Mouse (Mus musculus) G1E (cell line): ENCODE data around the gene Kiss1.

ENCODE experiments used
- CTCF ChIP-seq: IDR thresholded peaks from 2 replicates; pipeline ENCODE4 v1.5.1; 2012; ENCODE audit warnings: low read depth, low read length, inconsistent platforms, mixed read lengths
- TAL1 ChIP-seq: conservative IDR thresholded peaks from 2 replicates; pipeline ENCODE4 v1.6.1; 2012; ENCODE audit warnings: low read depth, low read length, inconsistent platforms, mixed read lengths

DNA sequence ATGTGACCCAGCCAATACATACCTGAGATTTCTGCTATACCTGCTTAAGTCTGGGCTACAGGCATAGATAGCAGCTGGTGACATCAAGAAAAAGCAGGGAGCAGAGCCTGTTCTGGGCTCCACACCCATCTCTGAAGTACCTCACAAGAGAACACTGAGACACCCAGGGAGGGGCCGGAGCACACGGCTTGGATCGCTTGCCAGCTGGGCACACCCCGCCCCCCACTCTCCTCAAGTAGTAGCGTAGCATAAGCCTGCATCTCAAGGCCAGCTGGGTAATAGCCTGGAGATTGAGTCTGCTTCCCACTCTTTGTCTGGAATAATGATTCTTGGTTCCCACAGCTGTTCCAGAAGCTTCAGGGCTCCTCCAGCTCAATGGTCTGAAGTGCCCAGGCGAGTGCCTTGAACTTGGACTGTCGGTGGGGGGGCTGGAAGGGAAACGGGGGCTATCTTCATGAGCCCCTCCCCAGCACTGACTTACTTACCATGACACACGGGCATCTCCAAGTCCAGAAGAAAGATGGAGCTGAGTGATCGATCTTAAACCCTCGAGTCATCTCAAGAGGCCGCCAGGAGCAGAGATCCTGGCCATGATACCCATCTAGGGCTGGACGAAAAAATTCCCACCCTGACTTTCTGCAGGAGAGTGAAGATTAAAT, at the start of gene Kiss1:
- TF ChIP-seq CTCF (no peak), TAL1 (no peak)
